Mouse (Mus musculus): ENCODE measurements at regions not wholly inside any gene's neighbourhood (a gene's known extent, or its start where the extent isn't known, plus 50 kb on each side); places are given as distances from the start of the nearest gene placed in this dataset.

DNA sequence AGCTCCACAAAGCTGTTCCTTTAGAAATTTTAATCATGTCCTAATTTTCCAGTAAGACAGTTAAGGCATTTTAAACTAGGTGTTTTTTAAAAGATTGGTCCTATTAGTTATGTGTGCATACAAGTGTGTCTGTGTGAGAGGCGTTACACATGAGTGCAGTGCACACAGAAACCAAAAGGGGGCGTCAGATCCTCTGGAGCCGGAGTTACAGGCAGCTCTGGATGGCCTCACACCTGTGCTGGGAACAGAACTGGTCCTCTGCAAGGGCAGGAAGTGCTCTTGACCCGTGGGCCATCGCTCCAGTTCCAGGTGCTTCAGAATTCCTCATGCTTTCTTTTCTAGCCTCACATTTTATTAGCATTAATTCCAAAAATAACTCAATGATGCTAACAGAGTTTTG, 122.3 kb downstream of the Kctd15 start:
- in situ Hi-C loops (cut with MboI; ENCODE audit: low pct_unique_long_range_greater_than_20kb in 1 of 2, low sequenced_read_pairs in 2 of 2, unreplicated experiment in 1 of 2), result loop anchor here in 1 of 2 experiments (10.0 kb wide), 1 partner anchor 129 kb away; no protein-coding TSS in a partner anchor

DNA sequence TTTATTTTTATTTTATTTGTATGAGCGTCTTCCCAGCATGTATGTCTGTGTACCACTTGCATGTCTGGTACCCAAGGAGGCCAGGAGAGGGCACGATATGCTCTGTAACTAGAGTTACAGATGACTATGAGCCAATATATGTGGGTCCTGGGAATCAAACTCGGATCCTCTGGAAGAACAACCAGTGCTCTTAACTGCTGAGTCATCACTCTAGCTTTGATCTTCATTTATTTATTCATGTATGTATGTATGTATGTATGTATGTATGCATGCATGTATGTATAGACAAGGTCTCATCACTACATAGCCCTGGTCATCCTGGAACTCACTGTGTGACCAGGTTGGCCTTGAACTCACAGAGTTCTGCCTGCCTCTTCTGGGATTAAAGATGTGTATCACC, 124.9 kb downstream of the Kctd15 start:
- in situ Hi-C loops (cut with MboI; ENCODE audit: low pct_unique_long_range_greater_than_20kb in 1 of 2, low sequenced_read_pairs in 2 of 2, unreplicated experiment in 1 of 2), result loop anchor here in 1 of 2 experiments (10.0 kb wide), 1 partner anchor 127 kb away; no protein-coding TSS in a partner anchor

DNA sequence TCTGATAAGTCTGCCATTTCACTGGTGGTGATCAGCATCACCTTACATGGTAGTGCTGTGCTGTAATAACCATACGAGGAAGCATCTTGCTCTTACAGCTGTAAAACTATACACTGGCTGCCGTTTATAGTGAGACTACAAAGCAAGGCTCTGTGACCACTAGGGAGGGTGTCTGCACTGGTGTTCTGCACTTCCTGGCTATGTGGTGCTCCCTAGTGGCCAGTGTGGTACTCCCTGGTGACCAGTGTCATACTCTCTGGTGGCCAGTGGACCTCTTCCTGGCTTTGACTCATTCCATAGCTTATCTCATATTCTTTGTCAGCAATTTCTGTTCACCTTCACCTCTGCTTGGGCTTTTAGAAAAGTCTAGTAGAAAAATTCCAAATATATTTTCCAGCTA, 114.7 kb upstream of the Lsm14a start:
- in situ Hi-C loops (cut with MboI; ENCODE audit: low pct_unique_long_range_greater_than_20kb in 1 of 2, low sequenced_read_pairs in 2 of 2, unreplicated experiment in 1 of 2), result loop anchor here in 1 of 2 experiments (10.0 kb wide), 2 partner anchors 63 to 93 kb away; no protein-coding TSS in a partner anchor

DNA sequence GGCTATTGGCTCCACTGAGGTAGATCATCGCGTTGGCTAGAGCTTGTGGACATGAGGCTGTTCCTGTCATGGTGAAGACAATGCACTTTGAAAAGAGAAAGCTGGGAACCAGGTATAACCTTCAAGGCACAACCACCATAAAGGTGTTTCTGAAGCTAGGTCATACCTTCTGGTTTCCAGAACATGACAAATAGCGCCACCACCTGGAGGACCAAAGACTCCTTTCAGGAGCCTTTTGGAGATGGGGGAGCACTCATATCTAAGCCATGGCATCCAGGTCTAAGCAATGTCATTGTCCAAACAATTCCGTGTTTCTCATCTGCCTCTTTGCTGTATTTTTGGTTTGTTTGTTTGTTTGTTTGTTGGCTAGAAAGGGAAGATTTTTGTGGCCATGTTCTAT, 113.7 kb upstream of the Lsm14a start:
- in situ Hi-C loops (cut with MboI; ENCODE audit: low pct_unique_long_range_greater_than_20kb in 1 of 2, low sequenced_read_pairs in 2 of 2, unreplicated experiment in 1 of 2), result loop anchor here in 1 of 2 experiments (10.0 kb wide), 2 partner anchors 62 to 92 kb away; no protein-coding TSS in a partner anchor

DNA sequence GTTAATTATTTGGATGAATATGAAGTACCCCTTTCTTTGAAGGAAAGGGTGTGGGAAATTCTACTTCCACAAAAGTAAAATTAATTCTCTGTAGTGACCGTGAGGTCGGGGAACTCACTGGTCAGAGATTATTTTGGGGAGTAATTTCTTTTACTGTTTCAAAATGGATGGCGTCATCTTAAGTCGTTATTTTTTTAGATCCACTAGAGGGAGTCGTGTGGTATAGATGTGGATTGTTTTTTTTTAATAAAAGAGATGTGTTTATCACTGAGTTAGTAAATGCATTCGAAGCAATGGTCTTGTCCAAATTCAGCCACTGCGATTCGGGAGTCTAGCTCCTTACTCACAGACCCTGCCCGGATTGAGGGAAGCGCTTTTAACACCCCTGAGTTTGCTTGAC, 100.8 kb upstream of the Lsm14a start:
- in situ Hi-C loops (cut with MboI; ENCODE audit: low pct_unique_long_range_greater_than_20kb in 1 of 2, low sequenced_read_pairs in 2 of 2, unreplicated experiment in 1 of 2), result no loop called here

DNA sequence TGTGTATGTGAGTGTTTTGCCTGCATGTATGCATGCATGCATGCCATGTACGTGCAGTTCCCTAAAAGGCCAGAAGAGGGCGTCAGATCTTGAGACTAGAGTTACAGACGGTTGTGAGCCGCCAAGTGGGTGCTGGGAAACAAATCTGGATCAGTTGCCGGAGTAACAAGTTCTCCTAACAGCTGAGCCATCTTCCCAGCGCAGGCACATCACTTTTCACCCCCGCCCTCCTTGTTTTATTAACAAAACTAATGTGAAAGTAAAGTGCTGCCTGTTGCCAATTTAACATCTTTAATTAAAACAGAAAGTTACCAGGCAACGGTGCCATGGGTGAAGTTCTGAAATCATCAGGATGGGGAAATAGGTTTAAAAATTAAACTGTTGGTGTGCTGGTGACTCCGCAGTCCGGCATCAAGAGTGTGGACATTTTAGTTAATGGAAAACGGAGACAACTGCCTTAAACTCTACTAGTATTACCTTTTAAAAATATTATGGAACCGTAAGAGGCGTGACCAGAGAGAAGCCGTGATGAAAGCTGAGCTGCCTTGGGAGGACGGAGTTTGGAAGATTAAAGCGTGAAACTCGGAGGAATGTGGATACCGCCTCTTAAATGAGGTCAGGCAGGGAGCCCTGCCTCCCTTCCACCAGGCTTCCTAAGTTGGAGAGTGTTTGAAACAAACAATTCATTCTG, 91.9 kb upstream of the Lsm14a start:
- in situ Hi-C loops (cut with MboI; ENCODE audit: low pct_unique_long_range_greater_than_20kb in 1 of 2, low sequenced_read_pairs in 2 of 2, unreplicated experiment in 1 of 2), result no loop called here

DNA sequence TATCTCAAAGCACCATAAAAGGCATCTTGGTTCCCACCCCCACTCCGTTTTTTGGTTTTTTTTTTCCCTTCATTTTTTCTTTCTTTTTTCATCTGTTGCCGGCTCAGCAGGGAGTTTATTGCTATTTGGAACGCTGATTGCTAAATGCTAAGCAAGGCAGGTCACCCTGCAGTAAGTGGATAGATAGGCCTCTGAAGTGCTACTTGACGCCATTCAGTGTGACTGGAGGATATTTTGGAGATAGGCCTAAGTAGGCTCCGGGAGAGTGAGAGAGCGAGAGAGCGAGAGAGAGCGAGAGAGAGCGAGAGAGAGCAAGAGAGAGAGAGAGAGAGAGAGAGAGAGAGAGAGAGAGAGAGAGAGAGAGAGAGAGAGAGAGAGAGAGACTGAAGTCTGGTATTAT, 90.3 kb upstream of the Lsm14a start:
- in situ Hi-C loops (cut with MboI; ENCODE audit: low pct_unique_long_range_greater_than_20kb in 1 of 2, low sequenced_read_pairs in 2 of 2, unreplicated experiment in 1 of 2), result no loop called here

DNA sequence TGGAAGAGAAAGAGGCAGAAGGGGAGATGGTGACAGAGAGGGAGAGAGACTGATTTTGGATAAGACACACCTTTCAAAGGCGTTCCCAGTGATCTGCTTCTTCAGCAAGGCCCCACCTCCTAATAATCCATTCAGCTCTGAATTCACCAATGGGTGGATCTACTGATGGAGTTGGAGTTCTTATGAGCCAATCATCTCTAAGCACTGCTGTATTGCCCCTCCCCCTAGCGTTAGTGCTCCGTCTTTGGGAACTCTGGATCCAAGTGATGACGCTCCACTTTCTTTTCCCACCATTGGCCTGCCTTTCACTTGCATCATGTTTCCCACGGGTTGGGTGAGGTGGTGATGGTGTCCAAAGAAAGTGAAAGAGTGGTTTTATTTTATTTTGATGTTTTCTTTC, 87.7 kb upstream of the Lsm14a start:
- in situ Hi-C loops (cut with MboI; ENCODE audit: low pct_unique_long_range_greater_than_20kb in 1 of 2, low sequenced_read_pairs in 2 of 2, unreplicated experiment in 1 of 2), result no loop called here

DNA sequence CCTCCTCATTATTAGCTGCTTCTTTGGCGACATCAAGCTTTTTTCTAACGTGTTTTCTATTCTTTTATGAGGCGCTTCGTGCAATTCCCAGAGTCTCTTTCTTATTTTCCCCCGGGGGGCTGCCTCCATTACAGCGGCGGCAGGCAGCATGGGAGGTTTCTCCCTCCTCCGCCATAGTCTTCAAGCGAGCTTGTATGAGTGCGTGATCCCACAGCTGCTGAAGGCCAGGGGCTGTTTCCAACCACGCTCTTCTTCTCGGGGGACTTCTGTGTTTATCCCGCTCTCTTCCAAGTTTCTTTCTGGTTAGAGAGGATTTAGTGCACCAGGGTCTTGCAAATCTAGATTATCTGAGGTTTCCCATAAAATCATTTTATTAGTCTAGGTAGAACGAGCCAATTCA, 77.9 kb upstream of the Lsm14a start:
- in situ Hi-C loops (cut with MboI; ENCODE audit: low pct_unique_long_range_greater_than_20kb in 1 of 2, low sequenced_read_pairs in 2 of 2, unreplicated experiment in 1 of 2), result no loop called here

DNA sequence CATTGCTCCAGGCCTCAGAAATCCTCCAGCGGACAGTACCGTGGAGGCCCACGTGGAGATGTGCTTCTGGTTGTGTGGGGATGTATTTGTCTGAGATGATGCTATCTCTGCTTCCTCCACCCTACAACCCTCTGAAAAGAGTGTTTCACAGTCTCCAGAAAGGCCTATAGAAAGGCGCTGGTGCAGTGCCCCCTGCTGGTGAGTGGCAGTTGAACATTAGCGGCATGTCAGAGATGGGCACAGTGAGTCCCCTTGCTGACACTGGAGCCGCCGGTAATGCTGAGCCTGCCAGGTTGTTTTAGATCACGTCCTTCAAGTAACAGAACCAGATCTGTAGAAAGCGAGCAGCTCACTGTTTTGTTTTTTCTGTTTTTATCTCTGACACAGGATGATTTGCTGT, 69.0 kb upstream of the Lsm14a start:
- in situ Hi-C loops (cut with MboI; ENCODE audit: low pct_unique_long_range_greater_than_20kb in 1 of 2, low sequenced_read_pairs in 2 of 2, unreplicated experiment in 1 of 2), result no loop called here

DNA sequence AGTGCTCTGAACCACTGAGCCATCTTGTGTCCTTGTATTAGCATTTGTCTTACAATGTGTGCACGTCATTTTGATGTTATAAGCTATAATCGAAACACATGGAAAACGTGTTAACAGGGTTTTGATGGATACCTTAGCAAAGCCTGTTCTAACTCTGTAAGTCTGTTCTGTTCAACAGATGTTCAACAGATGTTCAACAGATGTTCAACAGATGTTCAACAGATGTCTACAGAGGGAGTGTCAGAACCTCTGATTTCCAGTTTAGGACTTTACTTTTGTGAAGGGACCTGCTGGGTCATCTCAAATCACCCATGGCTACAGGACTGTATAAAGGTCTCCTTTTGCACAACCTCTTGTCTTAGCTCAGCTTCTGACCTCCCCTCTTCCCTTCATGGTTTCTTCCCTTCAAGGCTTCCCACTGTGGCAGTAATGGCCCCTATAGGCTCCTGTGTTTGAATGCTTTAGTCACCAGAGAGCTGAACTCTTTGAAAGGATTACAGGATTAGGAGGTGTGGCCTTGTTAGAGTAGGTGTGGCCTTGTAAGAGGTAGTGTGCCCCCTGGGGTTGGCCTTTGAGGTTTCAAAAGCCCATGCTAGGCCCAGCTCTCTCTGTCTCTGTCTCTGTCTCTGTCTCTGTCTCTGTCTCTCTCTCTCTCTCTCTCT, 66.8 kb upstream of the Lsm14a start:
- in situ Hi-C loops (cut with MboI; ENCODE audit: low pct_unique_long_range_greater_than_20kb in 1 of 2, low sequenced_read_pairs in 2 of 2, unreplicated experiment in 1 of 2), result no loop called here

DNA sequence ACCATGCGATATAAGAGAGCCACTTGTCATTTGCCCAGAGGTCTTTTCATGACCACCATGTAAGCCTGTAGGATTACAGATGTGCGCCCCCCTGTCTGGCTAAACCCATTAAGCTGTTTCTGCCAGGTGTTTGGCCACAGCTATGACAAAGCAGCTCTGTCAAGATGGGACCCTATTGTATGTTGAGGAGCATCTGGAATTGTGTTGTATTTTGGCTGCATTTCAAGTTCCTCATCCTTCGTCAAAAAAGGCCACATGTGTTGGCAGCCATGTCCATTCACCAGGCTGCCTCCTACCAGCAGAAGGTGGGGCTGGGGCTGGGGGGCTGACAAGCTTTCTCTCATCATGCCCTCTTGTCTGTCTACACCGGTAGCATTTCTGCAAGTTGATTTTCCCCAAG, 65.7 kb upstream of the Lsm14a start:
- in situ Hi-C loops (cut with MboI; ENCODE audit: low pct_unique_long_range_greater_than_20kb in 1 of 2, low sequenced_read_pairs in 2 of 2, unreplicated experiment in 1 of 2), result no loop called here

DNA sequence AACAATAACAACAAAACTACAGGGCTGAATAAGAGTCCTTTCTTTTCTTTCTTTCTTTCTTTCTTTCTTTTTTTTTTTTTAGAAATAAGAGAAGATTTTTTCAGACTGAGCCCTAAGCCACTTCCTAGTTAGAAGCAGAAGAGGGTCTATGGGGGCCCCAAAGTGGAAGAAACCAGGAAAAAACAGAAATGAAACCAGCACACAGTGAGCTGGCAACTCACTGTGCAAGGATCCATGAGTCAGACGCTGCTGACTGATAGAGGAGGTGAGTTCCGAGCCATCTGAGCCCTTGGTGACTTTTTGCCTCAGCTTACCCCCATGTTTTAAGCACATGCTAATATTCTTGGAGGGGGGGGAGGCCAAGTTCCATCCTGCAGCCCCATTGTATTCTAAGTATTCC, 55.2 kb upstream of the Lsm14a start:
- in situ Hi-C loops (cut with MboI; ENCODE audit: low pct_unique_long_range_greater_than_20kb in 1 of 2, low sequenced_read_pairs in 2 of 2, unreplicated experiment in 1 of 2), result loop anchor here in 1 of 2 experiments (10.0 kb wide), 1 partner anchor 56 kb away; no protein-coding TSS in a partner anchor

DNA sequence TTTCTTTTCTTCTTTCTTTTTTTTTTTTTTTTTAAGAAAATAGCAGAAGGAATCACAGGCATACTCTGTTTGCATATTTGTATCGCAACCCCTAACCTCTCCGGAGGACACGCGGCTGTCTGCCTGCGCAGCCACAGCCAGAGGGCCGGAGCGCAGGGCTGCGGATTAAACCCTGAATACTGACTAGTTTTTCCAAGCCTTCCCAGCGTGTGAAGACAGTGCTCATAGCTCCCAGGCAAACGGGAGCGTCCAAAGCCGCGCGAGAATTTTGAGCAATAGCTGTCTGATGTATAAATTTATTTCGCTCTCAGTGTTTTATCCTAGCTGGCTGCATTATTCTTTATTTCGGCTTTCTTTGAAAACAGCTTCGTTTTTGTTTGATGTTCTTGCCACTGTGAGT, 51.1 kb upstream of the Lsm14a start:
- in situ Hi-C loops (cut with MboI; ENCODE audit: low pct_unique_long_range_greater_than_20kb in 1 of 2, low sequenced_read_pairs in 2 of 2, unreplicated experiment in 1 of 2), result loop anchor here in 1 of 2 experiments (10.0 kb wide), 1 partner anchor 61 kb away; no protein-coding TSS in a partner anchor
